Mouse (Mus musculus) left cerebral cortex, adult 11 months (tissue): ENCODE results near the gene Vwa5a.
A peak's percentile ranks its signal among the peaks of the same experiment; 100 is the strongest.

Experiments
- DNase-seq: peaks from one replicate; pipeline ENCODE4 v3.0.0; 2022; ENCODE audit warnings: low spot score

Gene Vwa5a

GRCm38 (mm10) chr9:38718102-38718501, at the start of gene Vwa5a:
Vwa5a (plus strand) TSS chr9:38718268.
- DNase-seq = peak; percentile 6

DNA sequence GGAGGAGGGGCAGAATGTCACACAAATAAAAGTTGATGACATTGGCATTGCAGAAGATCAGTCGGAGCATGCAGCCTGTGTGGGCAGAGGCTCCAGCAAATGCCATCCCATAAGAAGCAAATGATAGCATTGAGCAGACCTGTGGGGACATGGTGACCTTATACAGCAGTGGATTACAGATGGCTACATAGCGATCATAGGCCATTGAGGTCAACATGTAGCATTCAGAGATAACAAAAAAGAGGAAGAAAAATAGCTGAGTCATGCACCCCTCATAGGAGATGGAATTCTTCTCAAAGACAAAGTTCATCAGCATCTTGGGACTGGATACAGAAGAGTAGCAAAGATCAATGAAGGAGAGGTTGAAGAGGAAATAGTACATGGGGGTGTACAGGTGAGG, 45.2 kb upstream of the Vwa5a start:
- no peak for DNase-seq

- no peak for DNase-seq
Measured at GRCm38 (mm10) chr9:38674501-38674900, 43.6 kb upstream of the Vwa5a start, which contains the start of gene Olfr918. Olfr918 (minus strand) TSS chr9:38674601.

DNA sequence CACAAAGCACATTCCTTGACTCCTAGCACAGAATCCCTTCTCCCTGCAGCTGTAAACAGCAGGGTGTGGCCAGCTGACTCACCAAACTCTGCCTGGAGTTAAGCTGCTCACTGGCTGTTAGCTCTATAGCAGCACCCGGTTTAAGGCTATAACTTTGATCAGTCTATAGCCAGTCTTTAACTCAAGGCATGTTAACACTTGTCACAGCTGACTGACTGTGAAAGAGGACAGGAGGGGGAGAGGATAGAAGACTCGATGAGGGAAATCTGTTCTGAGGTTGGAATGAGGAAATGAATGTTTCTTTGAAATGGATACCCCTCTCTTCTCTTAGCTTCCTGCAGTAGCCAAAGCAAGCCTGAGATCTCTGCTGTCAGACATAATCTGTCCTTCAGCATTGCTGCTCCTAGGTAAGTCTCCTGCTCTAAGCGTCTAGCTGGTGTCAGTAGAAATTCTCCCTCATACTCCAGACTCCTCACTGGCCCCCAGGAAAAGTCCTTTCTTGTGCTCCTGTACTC, 916 bp downstream of the Vwa5a start:
- DNase-seq = no peak

- DNase-seq = no peak
Measured at GRCm38 (mm10) chr9:38724044-38724443, 6.0 kb downstream of the Vwa5a start.

GRCm38 (mm10) chr9:38728218-38728617, 10.2 kb downstream of the Vwa5a start:
- no peak for DNase-seq

- DNase-seq = no peak
Measured at GRCm38 (mm10) chr9:38741408-38741807, 23.3 kb downstream of the Vwa5a start.

GRCm38 (mm10) chr9:38744619-38745315, 26.7 kb downstream of the Vwa5a start:
- DNase-seq = no peak

GRCm38 (mm10) chr9:38751999-38752398, 33.9 kb downstream of the Vwa5a start, which contains the start of gene Olfr920:
Olfr920 (plus strand) TSS chr9:38752299.
- DNase-seq = no peak

DNA sequence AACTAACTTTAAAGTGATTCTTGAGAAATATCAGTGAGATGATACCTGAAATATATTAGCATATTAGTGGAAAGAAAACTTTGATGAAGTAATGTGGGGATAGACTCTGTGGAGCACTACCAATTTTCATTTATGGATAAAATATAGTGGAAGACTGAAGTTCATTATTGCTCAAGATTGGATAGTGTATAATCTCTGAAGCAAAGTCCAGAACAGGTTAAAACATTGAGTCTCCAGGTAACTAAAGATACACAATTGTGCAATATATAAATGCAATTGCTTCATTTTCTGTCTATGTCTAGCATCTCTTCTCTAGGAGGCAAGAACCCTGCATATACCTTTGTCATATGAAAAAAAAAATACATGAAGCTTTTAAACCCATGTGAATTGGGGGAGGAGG, 54.7 kb downstream of the Vwa5a start, which contains the start of gene Olfr921:
Gene Olfr921, plus strand, starts transcription at position 301 of the 400 bp plus-strand sequence.
- no peak for DNase-seq

- DNase-seq = no peak
Measured at GRCm38 (mm10) chr9:38792689-38793088, 74.6 kb downstream of the Vwa5a start.
